Mouse (Mus musculus): ENCODE results near the gene Lrrc8d.

GRCm38 (mm10) chr5:105661894-105662293, 37.9 kb upstream of the Lrrc8d start:
- TF ChIP-seq POLR2A (IDR thresholded peaks at IDR 0.05; ENCODE audit: control insufficient read depth in 1 of 2, insufficient read depth in 1 of 2, low read depth in 1 of 2, low read length in 2 of 2, poor library complexity in 1 of 2) (no peak), MYB (IDR thresholded peaks at IDR 0.05; ENCODE audit: low read depth, low read length) (no peak), ZKSCAN1 (IDR thresholded peaks at IDR 0.05; ENCODE audit: low read depth, low read length) (no peak), MAX (IDR thresholded peaks at IDR 0.05; ENCODE audit: low read length) (no peak), TBP (IDR thresholded peaks at IDR 0.05; ENCODE audit: low read depth, low read length) (no peak)

Data from MEL (cell line).